Mouse (Mus musculus): ENCODE measurements around the gene Olfr1058.
"Not testable (repeated sequence)": the region's sequence is repeated elsewhere in the genome, so short reads cannot be mapped to it uniquely, and the experiment has no call there.

The Olfr1058 gene

GRCm38 (mm10) chr2:86388461-86388860, at the start of gene Olfr1058:
TSS of gene Olfr1058 (minus strand) at chr2:86388561.
- DNase-seq: not testable (repeated sequence)

GRCm38 (mm10) chr2:86428511-86428910, 40.1 kb upstream of the Olfr1058 start:
- DNase-seq: not testable (repeated sequence)

- DNase-seq: not testable (repeated sequence)
These were observed 38.3 kb upstream of the Olfr1058 start, which contains the start of gene Olfr1062 for GRCm38 (mm10) chr2:86426649-86427048. TSS of gene Olfr1062 (minus strand) at chr2:86426749.

GRCm38 (mm10) chr2:86413950-86414349, 25.6 kb upstream of the Olfr1058 start, which contains the start of gene Olfr1061:
TSS of gene Olfr1061 (minus strand) at chr2:86414050.
- no peak for DNase-seq

GRCm38 (mm10) chr2:86395114-86395513, 6.8 kb upstream of the Olfr1058 start:
- DNase-seq: no peak

- DNase-seq: no peak
These were observed 10.1 kb downstream of the Olfr1058 start, which contains the start of gene Olfr1057 for GRCm38 (mm10) chr2:86378293-86378692. TSS of gene Olfr1057 (minus strand) at chr2:86378393.

- not testable (repeated sequence) for DNase-seq
These were observed 22.0 kb downstream of the Olfr1058 start for GRCm38 (mm10) chr2:86366342-86366741.

GRCm38 (mm10) chr2:86362369-86362768, 26.0 kb downstream of the Olfr1058 start, which contains the start of gene Olfr1056:
TSS of gene Olfr1056 (minus strand) at chr2:86362469.
- no peak for DNase-seq

- not testable (repeated sequence) for DNase-seq
These were observed 36.6 kb downstream of the Olfr1058 start for GRCm38 (mm10) chr2:86351751-86352150.

- no peak for DNase-seq
These were observed 38.2 kb downstream of the Olfr1058 start, which contains the start of gene Olfr1055 for GRCm38 (mm10) chr2:86350184-86350583. TSS of gene Olfr1055 (minus strand) at chr2:86350284.

GRCm38 (mm10) chr2:86335333-86335732, 53.0 kb downstream of the Olfr1058 start, which contains the start of gene Olfr1054:
TSS of gene Olfr1054 (minus strand) at chr2:86335433.
- no peak for DNase-seq

All from lung, postnatal 14 days (tissue).